Mouse (Mus musculus): ENCODE results near the gene Card19.

GRCm38 (mm10) chr13:49246011-49246410 is 30.2 kb upstream of the Card19 start:
- no peak for TF ChIP-seq CTCF (IDR thresholded peaks at IDR 0.05; ENCODE audit: low read depth)
- no peak for TF ChIP-seq EP300 (IDR thresholded peaks at IDR 0.05; ENCODE audit: low read depth)
